Mouse (Mus musculus): ENCODE data around the gene Ccnb1. TPM values are rescaled to one million over a fixed set of nuclear protein-coding genes. Genes with fewer than 3 reads are reported as not detected.
"Not testable (repeated sequence)": the region's sequence is repeated elsewhere in the genome, so short reads cannot be mapped to it uniquely, and the experiment has no call there.

Gene Ccnb1
- polyA plus RNA-seq, 1 experiment: 115 TPM

DNA sequence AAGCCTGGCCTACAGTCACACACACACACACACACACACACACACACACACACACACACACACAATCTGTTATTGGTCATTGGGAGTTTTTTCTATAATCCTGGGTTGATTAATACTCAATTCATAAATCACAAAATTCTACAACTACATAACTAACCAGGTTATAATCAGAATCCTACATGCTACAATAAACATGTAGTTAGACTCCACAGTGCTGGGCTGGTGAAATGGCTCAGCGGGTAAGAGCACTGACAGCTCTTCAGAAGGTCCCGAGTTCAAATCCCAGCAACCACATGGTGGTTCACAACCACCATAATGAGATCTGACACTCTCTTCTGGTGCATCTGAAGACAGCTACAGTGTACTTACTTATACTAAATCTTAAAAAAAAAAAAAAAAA is 53.6 kb downstream of the Ccnb1 start:
- peaks cover 27% of the 10 kb centered on the region for H3K79me3 ChIP-seq (ENCODE audit: low read depth)
- no peaks in the 10 kb centered on the region for H3K27me3 ChIP-seq (ENCODE audit: control insufficient read depth, insufficient read depth, insufficient read length)
- H3ac ChIP-seq (ENCODE audit: control insufficient read depth, insufficient read length, low read depth): no peak overlapping the region
- no peak overlapping the region for H3K4me3 ChIP-seq (ENCODE audit: insufficient read depth, poor library complexity, severe bottlenecking)
- TF ChIP-seq USF1 (IDR thresholded peaks at IDR 0.05; ENCODE audit: low read depth): no peak
- no peak for TF ChIP-seq MAX (IDR thresholded peaks at IDR 0.05)
- no peak for TF ChIP-seq CTCF (IDR thresholded peaks at IDR 0.05; ENCODE audit: control insufficient read depth, insufficient read depth, insufficient read length)
- TF ChIP-seq MYOG (IDR thresholded peaks at IDR 0.05; ENCODE audit: control insufficient read depth, extremely low read depth, insufficient read length): no peak
- TF ChIP-seq CEBPB (IDR thresholded peaks at IDR 0.05; ENCODE audit: low read depth): no peak
- no peak for TF ChIP-seq FOSL1 (IDR thresholded peaks at IDR 0.05; ENCODE audit: insufficient read depth, low read length, poor library complexity, severe bottlenecking)
- no peak for TF ChIP-seq MYOD1 (IDR thresholded peaks at IDR 0.05; ENCODE audit: control insufficient read depth, insufficient read length, low read depth)
- peaks cover 31% of the 10 kb centered on the region for H3K79me2 ChIP-seq (ENCODE audit: control insufficient read depth, insufficient read depth)
- peaks cover 25% of the 10 kb centered on the region for H3K36me3 ChIP-seq (ENCODE audit: control insufficient read depth, insufficient read depth)

DNA sequence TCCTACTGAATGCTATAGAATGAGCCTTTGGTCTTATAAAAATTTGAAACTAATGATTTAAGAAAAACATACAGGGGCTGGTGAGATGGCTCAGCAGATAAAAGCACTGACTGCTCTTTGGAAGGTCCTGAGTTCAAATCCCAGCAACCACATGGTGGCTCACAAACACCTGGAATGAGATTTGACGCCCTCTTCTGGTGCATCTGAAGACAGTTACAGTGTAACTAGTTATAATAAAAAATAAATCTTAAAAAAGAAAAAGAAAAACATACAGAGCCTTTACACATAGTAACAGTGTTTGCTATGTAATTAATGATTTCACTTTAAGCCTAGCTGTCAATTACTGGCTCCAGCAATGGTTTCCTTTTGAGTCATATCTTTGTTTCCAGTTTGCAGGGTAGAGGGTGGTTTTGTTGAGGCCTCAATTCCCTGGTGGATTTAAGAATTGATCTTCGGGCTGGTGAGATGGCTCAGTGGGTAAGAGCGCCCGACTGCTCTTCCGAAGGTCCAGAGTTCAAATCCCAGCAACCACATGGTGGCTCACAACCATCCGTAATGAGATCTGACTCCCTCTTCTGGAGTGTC is 54.8 kb downstream of the Ccnb1 start:
- not testable (repeated sequence) for H3K27me3 ChIP-seq (ENCODE audit: control insufficient read depth, insufficient read depth, insufficient read length); H3ac ChIP-seq (ENCODE audit: control insufficient read depth, insufficient read length, low read depth); H3K4me3 ChIP-seq (ENCODE audit: insufficient read depth, poor library complexity, severe bottlenecking)
- Histone ChIP-seq H3K79me2 (ENCODE audit: control insufficient read depth, insufficient read depth) (peaks cover 43% of the 10 kb centered on the region), H3K36me3 (ENCODE audit: control insufficient read depth, insufficient read depth) (peaks cover 29% of the 10 kb centered on the region), H3K79me3 (ENCODE audit: low read depth) (peaks cover 38% of the 10 kb centered on the region)

DNA sequence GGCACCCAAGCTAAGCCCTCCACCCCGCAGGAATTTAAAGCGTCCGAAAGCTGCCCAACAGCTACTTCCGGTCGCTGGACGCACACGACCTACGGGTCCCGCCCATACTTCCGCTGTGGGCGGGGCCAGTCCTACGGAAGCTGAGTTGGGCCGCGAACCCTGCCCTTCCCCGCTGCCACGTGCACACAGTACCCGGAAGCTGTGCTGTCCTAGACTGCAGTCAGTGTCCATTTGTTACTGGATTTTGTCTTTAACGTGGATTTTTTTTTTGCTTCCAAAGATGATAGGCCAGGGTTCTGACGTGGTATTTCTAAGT is 55.6 kb downstream of the Ccnb1 start, which contains the start of gene Cdk7:
Cdk7 (minus strand) TSS at position 79 of the 316 bp plus-strand sequence.
- Histone ChIP-seq H3K79me3 (ENCODE audit: low read depth) (peaks cover 43% of the 10 kb centered on the region), H3K4me3 (ENCODE audit: insufficient read depth, poor library complexity, severe bottlenecking) (peak within 1 kb of the TSS; percentile 99), H3K36me3 (ENCODE audit: control insufficient read depth, insufficient read depth) (peaks cover 29% of the 10 kb centered on the region), H3ac (ENCODE audit: control insufficient read depth, insufficient read length, low read depth) (peak within 1 kb of the TSS; percentile 95), H3K79me2 (ENCODE audit: control insufficient read depth, insufficient read depth) (peaks cover 50% of the 10 kb centered on the region), H3K27me3 (ENCODE audit: control insufficient read depth, insufficient read depth, insufficient read length) (no peaks in the 10 kb centered on the region)
- TF ChIP-seq USF1 (IDR thresholded peaks at IDR 0.05; ENCODE audit: low read depth) (peak; percentile 88), MYOG (IDR thresholded peaks at IDR 0.05; ENCODE audit: control insufficient read depth, extremely low read depth, insufficient read length) (no peak), CEBPB (IDR thresholded peaks at IDR 0.05; ENCODE audit: low read depth) (no peak), MAX (IDR thresholded peaks at IDR 0.05) (peak; percentile 99)

DNA sequence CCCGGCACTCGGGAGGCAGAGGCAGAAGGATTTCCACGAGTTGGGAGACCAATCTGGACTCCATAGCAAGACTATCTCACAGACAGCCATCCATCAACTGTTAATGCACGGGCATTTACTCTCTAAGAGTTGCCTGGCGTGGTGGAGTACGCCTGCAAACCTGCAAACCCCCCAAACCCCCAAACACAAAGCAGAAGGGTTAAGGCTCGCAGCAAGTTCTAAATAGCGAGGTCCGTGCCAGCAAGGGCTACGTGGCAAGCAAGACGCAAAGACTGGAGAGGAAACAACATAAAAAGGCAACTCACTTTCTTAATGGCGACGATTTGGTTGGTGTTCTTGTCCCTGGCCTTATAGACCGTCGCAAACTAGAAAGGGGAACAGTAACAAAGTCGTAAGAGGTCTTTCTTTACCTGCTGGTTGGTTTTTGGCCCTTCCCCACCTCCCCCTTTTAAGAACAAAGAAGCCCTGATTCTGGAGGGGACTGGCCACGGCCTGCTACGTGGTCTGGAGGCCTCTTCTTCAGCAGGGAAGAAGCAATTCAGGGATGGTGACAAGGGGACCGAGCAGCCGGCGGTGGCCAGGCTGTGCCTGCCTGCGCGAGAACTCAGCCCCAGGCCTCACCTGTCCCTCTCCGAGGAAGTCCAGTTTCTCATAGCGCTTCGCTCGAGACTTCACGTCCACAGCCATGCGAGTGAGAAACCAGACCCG is 56.1 kb downstream of the Ccnb1 start:
- peak overlapping the region; percentile 95 for H3ac ChIP-seq (ENCODE audit: control insufficient read depth, insufficient read length, low read depth)
- peaks cover 27% of the 10 kb centered on the region for H3K36me3 ChIP-seq (ENCODE audit: control insufficient read depth, insufficient read depth)
- peak overlapping the region; percentile 99 for H3K4me3 ChIP-seq (ENCODE audit: insufficient read depth, poor library complexity, severe bottlenecking)
- H3K79me2 ChIP-seq (ENCODE audit: control insufficient read depth, insufficient read depth): peaks cover 55% of the 10 kb centered on the region
- H3K79me3 ChIP-seq (ENCODE audit: low read depth): peaks cover 46% of the 10 kb centered on the region
- no peaks in the 10 kb centered on the region for H3K27me3 ChIP-seq (ENCODE audit: control insufficient read depth, insufficient read depth, insufficient read length)
- TF ChIP-seq MAX (IDR thresholded peaks at IDR 0.05) (no peak), CEBPB (IDR thresholded peaks at IDR 0.05; ENCODE audit: low read depth) (no peak), MYOG (IDR thresholded peaks at IDR 0.05; ENCODE audit: control insufficient read depth, extremely low read depth, insufficient read length) (no peak), USF1 (IDR thresholded peaks at IDR 0.05; ENCODE audit: low read depth) (no peak), CTCF (IDR thresholded peaks at IDR 0.05; ENCODE audit: control insufficient read depth, insufficient read depth, insufficient read length) (no peak), MYOD1 (IDR thresholded peaks at IDR 0.05; ENCODE audit: control insufficient read depth, insufficient read length, low read depth) (no peak), FOSL1 (IDR thresholded peaks at IDR 0.05; ENCODE audit: insufficient read depth, low read length, poor library complexity, severe bottlenecking) (no peak)

Other genes starting within 250 kb of the Ccnb1 start
- gene Ocln, start 233.9 kb downstream of the Ccnb1 start, polyA plus RNA-seq (2012; fragmentation: generic; extraction: Trizol): 0.42 TPM
- gene Marveld2, start 169.6 kb downstream of the Ccnb1 start, polyA plus RNA-seq (2012; fragmentation: generic; extraction: Trizol): 0.05 TPM
- 139 TPM for gene Ak6, start 135.6 kb downstream of the Ccnb1 start, polyA plus RNA-seq (2012; fragmentation: generic; extraction: Trizol)
- gene Rad17, start 135.5 kb downstream of the Ccnb1 start, polyA plus RNA-seq (2012; fragmentation: generic; extraction: Trizol): 6.2 TPM
- 6.3 TPM for gene Taf9, start 135.0 kb downstream of the Ccnb1 start, polyA plus RNA-seq (2012; fragmentation: generic; extraction: Trizol)
- gene Ccdc125, start 116.9 kb downstream of the Ccnb1 start, polyA plus RNA-seq (2012; fragmentation: generic; extraction: Trizol): 0.01 TPM
- 27.8 TPM for gene Cdk7, start 55.6 kb downstream of the Ccnb1 start, polyA plus RNA-seq (2012; fragmentation: generic; extraction: Trizol)
- gene Mrps36, start 41.9 kb downstream of the Ccnb1 start, polyA plus RNA-seq (2012; fragmentation: generic; extraction: Trizol): 120 TPM
- gene Cenph, start 10.7 kb downstream of the Ccnb1 start, polyA plus RNA-seq (2012; fragmentation: generic; extraction: Trizol): 17.9 TPM
- gene Slc30a5, start 46.9 kb upstream of the Ccnb1 start, polyA plus RNA-seq (2012; fragmentation: generic; extraction: Trizol): 21.7 TPM